Mouse (Mus musculus): Measurements from ENCODE around the gene Hhatl.

Hhatl gene
- long read RNA-seq, experiment 1: 0 reads
- long read RNA-seq, experiment 2: 0 reads

GRCm38 (mm10) chr9:121791757-121792521, at the start of gene Hhatl:
Gene Hhatl, minus strand, starts transcription at chr9:121792507.
- intact Hi-C loops (cut with DNase I): no loop called here

GRCm38 (mm10) chr9:121839622-121839965, 47.3 kb upstream of the Hhatl start:
- intact Hi-C loops (cut with DNase I): no loop called here

- intact Hi-C loops (cut with DNase I): no loop called here
Measured at GRCm38 (mm10) chr9:121838829-121839621, 46.7 kb upstream of the Hhatl start, which contains the start of gene Ccdc13. Gene Ccdc13, minus strand, starts transcription at chr9:121839461.

- intact Hi-C loops (cut with DNase I): no loop called here
Measured at GRCm38 (mm10) chr9:121838008-121838407, 45.7 kb upstream of the Hhatl start.

GRCm38 (mm10) chr9:121833825-121834224, 41.5 kb upstream of the Hhatl start:
- intact Hi-C loops (cut with DNase I): no loop called here

GRCm38 (mm10) chr9:121830956-121831293, 38.6 kb upstream of the Hhatl start:
- intact Hi-C loops (cut with DNase I): no loop called here

- intact Hi-C loops (cut with DNase I): no loop called here
Measured at GRCm38 (mm10) chr9:121830243-121830955, 38.1 kb upstream of the Hhatl start.

- intact Hi-C loops (cut with DNase I): no loop called here
Measured at GRCm38 (mm10) chr9:121829270-121829992, 37.1 kb upstream of the Hhatl start.

- intact Hi-C loops (cut with DNase I): no loop called here
Measured at GRCm38 (mm10) chr9:121828314-121828713, 36.0 kb upstream of the Hhatl start.

- intact Hi-C loops (cut with DNase I): no loop called here
Measured at GRCm38 (mm10) chr9:121826356-121826755, 34.0 kb upstream of the Hhatl start.

GRCm38 (mm10) chr9:121823991-121824390, 31.7 kb upstream of the Hhatl start:
- intact Hi-C loops (cut with DNase I): no loop called here

- intact Hi-C loops (cut with DNase I): no loop called here
Measured at GRCm38 (mm10) chr9:121823051-121823450, 30.7 kb upstream of the Hhatl start.

GRCm38 (mm10) chr9:121822585-121822991, 30.3 kb upstream of the Hhatl start:
- intact Hi-C loops (cut with DNase I): no loop called here

- intact Hi-C loops (cut with DNase I): no loop called here
Measured at GRCm38 (mm10) chr9:121820765-121821164, 28.5 kb upstream of the Hhatl start.

- intact Hi-C loops (cut with DNase I): no loop called here
Measured at GRCm38 (mm10) chr9:121819771-121820471, 27.6 kb upstream of the Hhatl start.

GRCm38 (mm10) chr9:121819073-121819770, 26.9 kb upstream of the Hhatl start:
- intact Hi-C loops (cut with DNase I): no loop called here

- intact Hi-C loops (cut with DNase I): no loop called here
Measured at GRCm38 (mm10) chr9:121815183-121815582, 22.9 kb upstream of the Hhatl start.

GRCm38 (mm10) chr9:121810081-121810821, 17.9 kb upstream of the Hhatl start:
- intact Hi-C loops (cut with DNase I): no loop called here

GRCm38 (mm10) chr9:121808511-121808910, 16.2 kb upstream of the Hhatl start:
- intact Hi-C loops (cut with DNase I): no loop called here

Measured in adrenal gland (tissue).